Comparison of ENCODE assay signal across 10 mouse cellular contexts in genomic region chr11:99430670-99431069, GRCm38 (mm10). TPM values are rescaled to one million over a fixed set of nuclear protein-coding genes. Genes with fewer than 3 reads are reported as not detected.
A peak's percentile ranks its signal among the peaks of the same experiment; 100 is the strongest.
DNase-seq lines count a peak whose midpoint lies in the region; ATAC-seq and TF ChIP-seq lines count a peak whose summit lies in the region.
"Had no signal": no experiment of that assay in that cellular context is flagged by ENCODE, and none has a peak within 500 bp of the region (broad histone marks: within the 10 kb centered on the region; RNA-seq: fewer than 3 reads in every experiment).

No protein-coding gene starts in this region.

- DNase-seq in CD4-positive, CD25-positive, alpha-beta regulatory T cell, adult 2 months (ENCODE audit: low read depth, low spot score) = peak; percentile 16
- DNase-seq in layer of hippocampus, adult 2 months (ENCODE audit: low spot score in 2 of 2) = no peak
- no peak for DNase-seq in layer of hippocampus, adult 9-10 months (ENCODE audit: low spot score)
- DNase-seq in Muller cell, postnatal 12 days (ENCODE audit: inconsistent ontology term) = peak; percentile 36
- peak; percentile 50 for DNase-seq in kidney, postnatal 10 days
- DNase-seq in MN1 (ENCODE audit: low spot score) = no peak
- DNase-seq in gastrocnemius, postnatal 36 days = no peak

- no peak overlapping the region for H3K4me3 ChIP-seq in layer of hippocampus, adult 2 months
- H3K4me3 ChIP-seq: embryonic facial prominence, embryonic 13.5 days had no signal

- no peak overlapping the region for H3K27ac ChIP-seq in layer of hippocampus, adult 2 months
- H3K27ac ChIP-seq: embryonic facial prominence, embryonic 13.5 days had no signal

- intact Hi-C loops in gastrocnemius, postnatal 36 days (cut with DNase I) = no loop called here

- TF ChIP-seq CTCF in layer of hippocampus, adult 2 months (conservative IDR thresholded peaks at IDR 0.05) = peak; percentile 37

- ATAC-seq in CD4-positive, CD25-positive, alpha-beta regulatory T cell, adult 4 months = no peak

RNA-seq across cellular contexts. Expression of gene Krt20, which starts 7.3 kb away (rescaled TPM):
- not detected for polyA plus RNA-seq in CD4-positive, CD25-positive, alpha-beta regulatory T cell, adult 4 months (2017; shearing (Covaris generic))
- not detected for total RNA-seq in layer of hippocampus, adult 2 months (2021)
- total RNA-seq in gastrocnemius, postnatal 36 days (2021) = under 1 TPM in 1 of 2 experiments, not detected in 1; 0.17 TPM
- total RNA-seq: left cerebral cortex, adult 18-20 months had no signal

RNA-seq across cellular contexts. Expression of gene Krt12, which starts 8.6 kb away (rescaled TPM):
- polyA plus RNA-seq in CD4-positive, CD25-positive, alpha-beta regulatory T cell, adult 4 months (2017; shearing (Covaris generic)) = not detected
- 1 to 10 TPM in 1 of 2 experiments, under 1 TPM in 1; 0.97 to 1.4 TPM for total RNA-seq in layer of hippocampus, adult 2 months (2021)
- total RNA-seq in gastrocnemius, postnatal 36 days (2021) = not detected
- polyA plus RNA-seq: embryonic facial prominence, embryonic 13.5 days had no signal

RNA-seq across cellular contexts. Expression of gene Krt10, which starts 41.5 kb away (rescaled TPM):
- 1 to 10 TPM; 8.8 to 9.7 TPM for polyA plus RNA-seq in CD4-positive, CD25-positive, alpha-beta regulatory T cell, adult 4 months (2017; shearing (Covaris generic))
- 10 to 100 TPM; 14.8 to 16.4 TPM for total RNA-seq in layer of hippocampus, adult 2 months (2021)
- 1 to 10 TPM; 3.3 to 3.5 TPM for total RNA-seq in gastrocnemius, postnatal 36 days (2021)

RNA-seq across cellular contexts. Expression of gene Krt28, which starts 56.0 kb away (rescaled TPM):
- not detected for polyA plus RNA-seq in CD4-positive, CD25-positive, alpha-beta regulatory T cell, adult 4 months (2017; shearing (Covaris generic))
- total RNA-seq in layer of hippocampus, adult 2 months (2021) = under 1 TPM in 1 of 2 experiments, not detected in 1; 0.23 TPM
- total RNA-seq in gastrocnemius, postnatal 36 days (2021) = not detected
- total RNA-seq: left cerebral cortex, adult 18-20 months had no signal

Comparison
In these comparisons a context has a peak if more than half of its experiments do, and no peak if none do; other contexts are left out.
1. DNase-seq: peak in CD4-positive, CD25-positive, alpha-beta regulatory T cell, adult 2 months (single experiment), Muller cell, postnatal 12 days (single experiment) and kidney, postnatal 10 days (single experiment); none in layer of hippocampus, adult 2 months (0 of 2), layer of hippocampus, adult 9-10 months (single experiment), MN1 (single experiment) and gastrocnemius, postnatal 36 days (0 of 2).